Mouse (Mus musculus): ENCODE measurements around the gene Gm10153. TPM values are rescaled to one million over a fixed set of nuclear protein-coding genes. Genes with fewer than 3 reads are reported as not detected.
"Not testable (repeated sequence)": the region's sequence is repeated elsewhere in the genome, so short reads cannot be mapped to it uniquely, and the experiment has no call there.

Gm10153 gene
- not detected for total RNA-seq (2021)
- long read RNA-seq, experiment 1, result 0 reads
- long read RNA-seq, experiment 2, result 0 reads

DNA sequence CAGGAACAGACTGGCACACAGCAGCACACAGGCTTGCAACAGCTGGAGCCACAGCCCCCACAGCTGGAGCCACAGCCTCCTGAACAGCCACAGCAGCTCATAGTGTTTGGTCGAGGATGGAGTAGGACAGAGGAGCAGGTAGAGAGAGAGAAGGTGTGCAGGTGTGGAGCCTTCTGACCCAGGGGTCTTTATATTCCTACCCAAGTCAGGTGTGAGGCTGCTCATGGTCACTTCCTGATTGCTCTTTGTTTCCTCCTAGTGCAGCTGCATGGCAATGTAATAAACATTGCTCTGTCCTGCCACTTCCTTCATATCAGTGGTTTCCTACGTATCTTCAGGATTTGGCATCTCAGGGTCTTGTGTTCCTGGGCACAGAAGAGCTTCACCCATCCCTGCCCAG is at the start of gene Gm10153:
TSS of gene Gm10153 (minus strand) at position 101 of the 400 bp plus-strand sequence.
- no peak for DNase-seq (ENCODE audit: low spot score in 2 of 2)

DNA sequence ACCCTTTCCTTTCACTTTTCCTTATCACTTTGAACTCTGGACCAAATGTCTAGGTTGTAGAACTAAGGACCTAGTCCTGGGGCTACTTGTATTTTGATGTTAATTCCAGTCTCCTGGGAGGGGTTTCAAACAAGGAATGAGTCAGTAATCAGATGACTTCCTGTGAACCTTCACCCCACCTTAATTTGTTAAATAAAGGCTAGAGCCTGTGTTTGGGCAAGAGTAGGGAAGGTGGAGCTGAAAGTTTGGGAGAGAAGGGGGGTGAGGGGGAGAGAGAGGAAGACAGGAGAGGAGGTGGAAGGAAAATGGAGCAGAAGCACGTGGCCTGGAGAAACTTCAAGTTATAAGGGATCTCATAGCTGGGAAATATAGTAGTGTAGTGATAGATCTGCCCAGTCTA is 41.4 kb upstream of the Gm10153 start:
- DNase-seq (ENCODE audit: low spot score in 2 of 2), result no peak

DNA sequence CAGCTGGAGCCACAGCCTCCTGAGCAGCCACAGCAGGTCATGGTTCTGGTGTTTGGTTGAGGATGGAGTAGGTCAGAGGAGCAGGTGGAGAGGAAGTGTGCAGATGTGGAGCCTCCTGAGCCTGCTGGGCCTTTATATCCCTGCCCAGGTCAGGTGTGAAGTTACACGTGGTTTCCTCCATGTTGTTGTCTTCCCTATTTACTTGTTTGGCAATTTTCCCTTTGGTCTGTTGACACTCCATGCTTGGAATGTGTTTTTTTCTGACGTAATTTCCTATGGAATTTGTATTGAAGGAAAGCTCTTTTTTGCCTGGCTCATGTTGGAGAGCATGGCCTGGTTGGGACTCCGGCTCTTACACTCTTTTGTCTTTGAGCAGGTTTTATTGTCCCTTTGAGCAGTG is 39.7 kb upstream of the Gm10153 start, which contains the start of gene Krtap5-5:
TSS of gene Krtap5-5 (minus strand) at position 101 of the 400 bp plus-strand sequence.
- not testable (repeated sequence) for DNase-seq (ENCODE audit: low spot score in 2 of 2)

DNA sequence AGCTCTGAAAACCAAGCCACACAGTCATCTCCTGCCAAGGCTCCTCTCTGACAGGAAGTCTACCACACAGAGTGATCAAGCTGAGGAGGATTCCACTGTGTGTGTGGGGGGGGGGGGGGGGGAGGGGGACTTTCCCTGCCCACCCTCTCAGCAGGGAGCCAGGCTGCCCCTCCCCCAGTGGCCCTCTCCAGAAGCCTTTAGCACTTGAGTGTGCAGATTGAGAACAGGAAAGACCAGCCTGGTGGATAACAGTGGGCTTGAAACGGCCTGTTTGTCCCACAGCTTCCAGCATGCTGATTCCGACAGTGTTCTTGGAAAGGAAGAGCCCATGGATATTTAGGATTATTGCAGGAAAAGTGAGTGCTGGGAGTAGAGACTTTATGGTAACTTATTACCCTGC is 34.3 kb upstream of the Gm10153 start:
- DNase-seq (ENCODE audit: low spot score in 2 of 2), result no peak

DNA sequence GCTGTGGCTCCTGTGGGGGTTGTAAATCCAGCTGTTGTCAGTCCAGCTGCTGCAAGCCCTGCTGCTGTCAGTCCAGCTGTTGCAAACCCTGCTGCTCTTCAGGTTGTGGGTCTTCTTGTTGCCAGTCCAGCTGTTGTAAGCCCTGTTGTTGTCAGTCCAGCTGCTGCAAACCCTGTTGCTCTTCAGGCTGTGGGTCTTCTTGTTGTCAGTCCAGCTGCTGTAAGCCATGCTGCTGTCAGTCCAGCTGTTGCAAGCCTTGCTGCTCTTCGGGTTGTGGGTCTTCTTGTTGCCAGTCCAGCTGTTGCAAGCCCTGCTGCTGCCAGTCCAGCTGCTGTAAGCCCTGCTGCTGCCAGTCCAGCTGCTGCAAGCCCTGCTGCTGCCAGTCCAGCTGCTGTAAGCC is 21.9 kb upstream of the Gm10153 start:
- not testable (repeated sequence) for DNase-seq (ENCODE audit: low spot score in 2 of 2)

DNA sequence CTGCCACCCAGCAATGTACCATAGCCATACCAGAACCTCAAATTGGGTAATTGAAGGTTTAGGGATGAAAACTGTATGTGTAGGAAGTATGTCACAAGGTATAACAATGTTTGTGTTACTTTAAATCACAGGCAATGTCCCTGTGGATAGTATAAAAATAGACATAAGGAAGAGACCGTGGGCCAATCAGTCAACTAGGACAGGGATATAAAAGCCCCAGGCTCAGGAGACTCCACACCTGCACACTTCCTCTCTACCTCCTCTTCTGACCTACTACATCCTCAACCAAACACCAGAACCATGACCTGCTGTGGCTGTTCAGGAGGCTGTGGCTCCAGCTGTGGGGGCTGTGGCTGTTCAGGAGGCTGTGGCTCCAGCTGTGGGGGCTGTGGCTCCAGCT is 21.4 kb upstream of the Gm10153 start, which contains the start of gene Gm7579:
TSS of gene Gm7579 (plus strand) at position 301 of the 400 bp plus-strand sequence.
- no peak for DNase-seq (ENCODE audit: low spot score in 2 of 2)

DNA sequence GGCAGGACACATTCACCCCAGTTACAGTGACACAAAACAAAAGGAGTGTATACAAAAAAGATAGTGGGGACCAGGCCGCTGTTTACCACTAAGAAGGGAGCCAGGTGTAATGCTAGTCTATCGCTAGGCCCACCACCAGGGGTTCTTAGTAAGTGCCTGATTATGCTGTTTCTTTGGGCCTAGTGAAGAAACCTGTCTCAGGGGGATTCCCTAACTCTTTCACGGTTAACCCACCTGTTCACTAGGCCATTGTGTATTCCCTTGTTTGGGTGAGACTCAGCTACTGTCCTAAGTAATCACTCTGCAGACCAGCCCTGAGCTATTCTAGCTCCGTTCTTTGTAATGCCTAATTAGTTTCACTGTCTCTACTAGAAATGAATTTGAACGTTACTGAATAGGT is 16.7 kb upstream of the Gm10153 start:
- not testable (repeated sequence) for DNase-seq (ENCODE audit: low spot score in 2 of 2)

DNA sequence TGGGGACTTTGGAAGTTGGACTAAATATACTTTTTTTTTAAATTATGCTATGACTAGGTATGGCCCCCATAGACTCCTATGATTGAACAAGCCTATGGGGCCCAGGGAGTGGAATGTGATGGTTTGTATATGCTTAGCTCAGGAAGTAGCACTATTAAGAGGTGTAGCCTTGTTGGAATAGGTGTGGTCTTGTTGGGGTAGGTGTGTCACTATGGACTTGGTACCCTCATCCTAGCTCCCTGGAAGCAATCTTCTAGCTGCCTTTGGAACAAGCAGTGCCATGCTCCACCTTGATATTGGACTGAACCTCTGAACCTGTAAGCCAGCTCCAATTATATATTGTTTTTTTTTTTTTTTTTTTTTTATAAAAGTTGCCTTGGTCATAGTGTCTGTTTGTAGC is 15.3 kb upstream of the Gm10153 start:
- no peak for DNase-seq (ENCODE audit: low spot score in 2 of 2)

DNA sequence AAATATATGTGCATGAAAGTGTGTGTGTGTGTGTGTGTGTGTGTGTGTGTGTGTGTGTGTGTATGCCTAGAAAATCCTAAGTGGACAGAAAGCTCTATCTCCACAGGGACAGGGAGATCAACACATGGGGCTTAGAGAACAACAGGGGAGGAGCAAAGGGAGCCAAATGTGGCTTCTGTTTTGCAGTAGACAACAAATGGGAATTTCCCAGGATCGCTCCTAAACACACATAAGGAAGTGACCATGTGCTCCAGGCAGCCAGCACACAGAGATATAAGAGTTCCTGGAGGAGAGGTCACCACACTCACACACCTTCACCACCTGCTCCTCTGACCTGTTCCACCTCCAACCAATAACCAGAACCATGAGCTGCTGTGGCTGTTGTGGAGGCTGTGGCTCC is 10.9 kb upstream of the Gm10153 start, which contains the start of gene Krtap5-3:
TSS of gene Krtap5-3 (plus strand) at position 301 of the 400 bp plus-strand sequence.
- DNase-seq (ENCODE audit: low spot score in 2 of 2), result no peak

DNA sequence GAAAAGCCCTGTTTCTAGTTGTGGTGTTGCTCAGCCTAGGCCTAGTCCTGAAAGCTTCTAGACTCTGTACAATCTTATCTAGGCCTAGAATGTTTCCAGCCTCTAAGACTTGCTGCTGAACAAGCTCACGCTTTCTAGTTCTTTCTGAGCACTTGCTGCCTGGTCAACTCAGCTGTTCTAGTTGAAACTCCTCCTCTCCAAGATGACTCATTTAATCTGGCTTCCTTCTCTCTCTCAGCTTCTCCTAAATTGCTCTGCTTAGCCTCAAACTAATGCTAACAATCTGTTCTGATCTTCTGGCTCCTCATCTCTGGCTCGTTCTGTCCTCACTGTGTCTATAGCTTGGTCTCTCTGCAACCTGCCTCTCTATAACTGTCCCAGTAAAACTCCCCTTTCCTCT is 8.6 kb upstream of the Gm10153 start:
- no peak for DNase-seq (ENCODE audit: low spot score in 2 of 2)

DNA sequence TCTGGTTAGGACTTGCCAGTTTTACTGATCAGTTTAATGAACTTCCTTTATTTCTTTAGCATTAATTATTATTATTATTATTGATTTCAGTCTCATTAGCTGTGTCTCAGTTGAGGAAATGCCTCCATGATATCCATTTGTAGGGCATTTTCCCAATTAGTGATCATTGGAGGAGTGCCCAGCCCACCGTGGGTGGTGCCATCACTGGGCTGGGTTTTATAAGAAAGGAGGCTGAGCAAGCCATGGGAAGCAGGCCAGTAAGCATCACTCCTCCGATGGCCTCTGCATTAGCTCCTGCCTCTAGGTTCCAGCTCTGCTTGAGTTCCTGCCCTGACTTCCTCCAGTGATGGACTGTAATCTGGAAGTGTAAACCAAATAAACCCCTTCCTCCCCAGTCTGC is 2.0 kb downstream of the Gm10153 start:
- DNase-seq (ENCODE audit: low spot score in 2 of 2), result no peak

DNA sequence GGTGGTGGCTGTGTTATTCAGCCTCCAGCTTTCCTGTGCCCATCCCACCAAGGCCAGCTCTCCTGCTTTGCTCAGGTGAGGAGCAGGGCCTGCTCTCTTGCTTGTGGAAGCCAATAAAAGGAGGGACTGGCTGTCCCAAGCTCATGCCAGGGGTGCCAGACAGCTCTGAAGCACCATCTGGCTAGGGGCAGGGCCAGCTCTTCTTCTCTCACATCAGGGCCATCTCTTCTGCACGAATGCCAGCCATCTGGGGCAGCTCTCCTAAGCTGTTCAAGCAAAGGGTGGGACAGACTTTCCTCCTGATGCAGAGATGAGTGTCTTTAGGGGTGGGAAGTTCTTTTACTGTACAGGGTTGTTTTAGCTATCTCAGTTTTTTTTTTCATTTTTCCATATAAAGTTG is 9.2 kb downstream of the Gm10153 start:
- no peak for DNase-seq (ENCODE audit: low spot score in 2 of 2)

DNA sequence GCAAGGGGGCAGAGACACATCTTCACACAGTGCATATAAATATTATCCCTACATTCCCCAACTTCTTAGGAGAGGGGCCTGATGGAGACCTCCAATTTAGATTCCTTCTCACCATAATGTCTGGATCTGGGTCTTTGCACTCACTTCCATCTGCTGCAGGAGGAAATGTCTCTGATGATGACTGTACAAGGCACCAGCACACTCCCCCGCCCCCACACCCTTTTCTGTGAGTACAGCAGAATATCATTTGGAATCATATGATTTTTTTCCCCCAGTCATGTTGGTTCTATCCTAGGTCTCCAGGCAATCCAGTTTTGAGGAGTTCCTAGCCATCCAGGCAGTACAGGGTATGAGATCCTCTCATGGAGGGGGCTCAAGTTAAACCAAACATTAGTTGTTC is 11.5 kb downstream of the Gm10153 start:
- no peak for DNase-seq (ENCODE audit: low spot score in 2 of 2)

DNA sequence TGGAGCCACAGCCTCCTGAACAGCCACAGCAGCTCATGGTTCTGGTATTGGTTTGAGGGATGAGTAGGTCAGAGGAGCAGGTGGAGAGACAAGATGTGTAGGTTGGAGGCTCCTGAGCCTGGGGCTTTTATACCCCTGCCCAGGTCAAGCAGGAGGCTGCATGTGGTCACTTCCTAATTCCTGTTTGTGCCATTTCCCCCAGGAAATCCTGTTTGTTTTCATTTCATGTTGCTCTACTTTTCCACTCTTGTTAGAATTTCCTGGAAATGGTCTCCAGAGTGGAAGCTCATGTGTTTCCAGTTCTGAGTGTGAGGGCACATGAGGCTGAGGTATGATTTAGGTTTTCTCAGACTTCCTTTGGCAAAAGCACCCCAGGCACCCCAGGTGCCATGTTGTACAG is 14.3 kb downstream of the Gm10153 start, which contains the start of gene Krtap5-2:
TSS of gene Krtap5-2 (minus strand) at position 101 of the 400 bp plus-strand sequence.
- DNase-seq (ENCODE audit: low spot score in 2 of 2), result not testable (repeated sequence)

DNA sequence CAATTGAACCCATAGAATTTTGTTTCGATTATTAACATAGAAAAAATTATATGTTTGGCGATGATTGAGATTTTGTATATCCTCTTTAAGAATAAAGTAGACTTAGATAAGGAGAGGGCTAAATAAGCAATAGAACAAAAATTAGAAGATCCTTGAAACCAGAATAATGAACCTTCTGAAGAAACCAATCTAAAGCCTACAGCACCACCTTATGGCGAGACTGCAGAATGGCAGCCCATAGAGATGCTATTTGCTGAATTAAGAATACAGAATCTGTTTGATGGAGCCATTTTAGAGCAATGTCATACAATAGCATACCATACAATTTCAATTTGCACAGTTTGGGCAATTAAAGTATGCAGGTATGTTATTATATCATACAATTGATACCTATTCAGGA is 20.4 kb downstream of the Gm10153 start:
- DNase-seq (ENCODE audit: low spot score in 2 of 2), result no peak

DNA sequence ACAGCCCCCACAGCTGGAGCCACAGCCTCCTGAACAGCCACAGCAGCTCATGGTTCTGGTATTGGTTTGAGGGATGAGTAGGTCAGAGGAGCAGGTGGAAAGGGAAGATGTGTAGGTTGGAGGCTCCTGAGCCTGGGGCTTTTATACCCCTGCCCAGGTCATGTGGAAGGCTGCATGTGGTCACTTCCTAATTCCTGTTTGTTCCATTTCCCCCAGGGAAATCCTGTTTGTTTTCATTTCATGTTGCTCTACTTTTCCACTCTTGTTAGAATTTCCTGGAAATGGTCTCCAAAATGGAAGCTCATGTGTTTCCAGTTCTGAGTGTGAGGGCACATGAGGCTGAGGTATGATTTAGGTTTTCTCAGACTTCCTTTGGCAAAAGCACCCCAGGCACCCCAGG is 24.6 kb downstream of the Gm10153 start, which contains the start of gene Gm4553:
TSS of gene Gm4553 (minus strand) at position 101 of the 400 bp plus-strand sequence.
- not testable (repeated sequence) for DNase-seq (ENCODE audit: low spot score in 2 of 2)

DNA sequence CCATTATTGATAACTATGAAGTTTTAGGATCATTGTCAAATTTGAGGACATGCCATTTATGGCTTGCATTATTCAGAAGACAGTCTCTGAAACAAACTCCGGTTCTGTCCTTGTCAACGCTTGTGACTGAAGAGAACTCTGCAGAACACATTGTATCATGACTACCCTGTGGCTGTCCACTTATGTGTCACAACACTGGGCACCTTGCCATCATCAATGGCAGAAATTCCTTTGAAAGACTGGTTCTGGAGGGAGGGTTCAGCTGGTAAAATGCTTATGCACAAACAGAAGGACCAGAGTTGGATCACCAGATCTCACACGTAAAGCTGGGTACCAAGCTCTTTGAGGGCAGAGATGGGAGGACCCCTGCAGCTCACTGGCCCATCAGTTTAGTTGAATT is 30.8 kb downstream of the Gm10153 start:
- DNase-seq (ENCODE audit: low spot score in 2 of 2), result no peak

DNA sequence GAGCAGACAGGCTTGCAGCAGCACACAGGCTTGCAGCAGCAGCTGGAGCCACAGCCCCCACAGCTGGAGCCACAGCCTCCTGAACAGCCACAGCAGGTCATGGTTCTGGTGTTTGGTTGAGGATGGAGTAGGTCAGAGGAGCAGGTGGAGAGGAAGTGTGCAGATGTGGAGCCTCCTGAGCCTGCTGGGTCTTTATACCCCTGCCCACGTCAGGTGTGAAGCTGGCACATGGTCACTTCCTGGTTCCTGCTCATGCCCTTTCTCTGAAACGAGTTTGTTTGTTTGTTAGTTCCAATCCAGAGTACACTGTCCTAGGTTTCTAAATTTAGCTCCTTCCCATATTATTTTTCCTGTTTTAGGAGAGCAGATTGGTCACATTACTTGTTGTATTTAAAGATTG is 33.2 kb downstream of the Gm10153 start, which contains the start of gene Gm29735:
TSS of gene Gm29735 (minus strand) at position 101 of the 400 bp plus-strand sequence.
- not testable (repeated sequence) for DNase-seq (ENCODE audit: low spot score in 2 of 2)

DNA sequence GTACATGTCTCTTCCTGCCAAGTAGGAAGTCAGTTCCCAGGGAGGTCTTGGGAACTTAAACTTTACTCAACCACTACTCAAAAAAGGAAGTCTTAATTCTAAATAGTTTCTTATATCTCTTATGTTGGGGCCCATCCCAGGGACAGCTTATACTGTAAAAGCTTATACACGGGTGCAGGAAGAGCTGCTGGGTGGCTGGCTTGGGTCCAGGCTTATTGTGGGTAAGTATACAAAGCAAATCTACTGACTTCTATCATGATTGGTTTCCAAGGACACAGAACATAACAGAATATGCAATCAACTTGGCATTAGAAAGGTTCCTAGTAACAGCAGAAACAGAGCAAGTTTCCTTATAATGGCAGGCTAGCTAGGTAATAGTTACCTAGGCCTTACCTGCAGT is 34.9 kb downstream of the Gm10153 start:
- no peak for DNase-seq (ENCODE audit: low spot score in 2 of 2)

DNA sequence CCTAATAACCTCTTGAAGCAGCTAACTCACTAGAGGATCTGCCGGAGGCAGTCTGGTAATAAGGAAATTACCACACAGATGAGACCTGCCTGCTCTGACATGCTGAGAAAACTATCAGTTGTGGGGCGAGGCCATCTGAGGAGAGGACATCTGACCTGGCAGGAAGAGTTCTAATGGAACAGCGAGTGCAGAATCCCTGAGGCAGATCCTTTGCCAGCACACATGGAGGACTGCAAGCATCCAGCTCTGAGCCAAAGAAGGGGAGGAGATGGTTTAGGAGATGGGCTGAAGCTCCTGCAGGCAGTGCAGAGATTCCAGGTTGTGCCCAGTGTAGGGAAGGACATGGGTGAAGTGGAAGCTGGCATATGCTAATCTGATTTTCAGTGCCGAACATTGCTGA is 38.0 kb downstream of the Gm10153 start:
- no peak for DNase-seq (ENCODE audit: low spot score in 2 of 2)

DNA sequence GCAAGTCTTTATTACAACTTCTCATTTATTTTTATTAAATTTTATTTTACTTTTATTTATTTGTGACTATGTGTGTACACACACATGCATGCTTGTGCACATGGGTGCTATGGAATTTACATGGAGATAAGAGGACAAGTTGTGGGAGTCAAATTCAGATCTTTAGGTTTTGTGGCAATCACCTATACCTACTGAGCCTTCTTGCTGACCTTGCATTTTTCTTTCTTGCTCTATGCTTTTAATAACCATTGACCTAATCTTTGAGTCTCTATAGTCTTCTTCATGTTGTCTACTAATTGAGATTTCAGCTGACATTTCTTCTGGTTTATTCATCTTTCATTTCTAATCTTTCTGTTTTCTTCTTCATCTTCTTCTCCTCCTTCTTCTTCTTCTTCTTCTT is 41.6 kb downstream of the Gm10153 start:
- DNase-seq (ENCODE audit: low spot score in 2 of 2), result no peak

DNA sequence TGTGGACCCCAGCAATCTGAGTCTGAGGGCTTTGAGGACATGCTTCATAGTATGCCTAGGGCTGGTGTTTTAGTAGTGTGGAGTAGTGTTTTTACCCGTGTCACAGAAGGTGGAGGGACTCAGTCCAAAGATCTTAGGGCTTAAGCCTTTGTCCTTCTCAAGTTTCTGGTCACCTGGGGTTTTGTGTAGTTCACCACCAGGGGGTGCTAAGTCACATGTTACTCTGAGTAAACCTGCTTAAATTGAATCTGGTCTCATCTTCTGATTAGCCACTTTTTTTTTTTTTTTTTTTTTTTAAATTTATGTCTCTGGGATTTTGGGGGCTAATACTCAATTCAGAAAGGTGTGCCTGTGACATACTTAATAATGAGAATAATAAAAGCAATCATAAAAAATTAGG is 44.2 kb downstream of the Gm10153 start:
- DNase-seq (ENCODE audit: low spot score in 2 of 2), result peak; percentile 34 to 46

DNA sequence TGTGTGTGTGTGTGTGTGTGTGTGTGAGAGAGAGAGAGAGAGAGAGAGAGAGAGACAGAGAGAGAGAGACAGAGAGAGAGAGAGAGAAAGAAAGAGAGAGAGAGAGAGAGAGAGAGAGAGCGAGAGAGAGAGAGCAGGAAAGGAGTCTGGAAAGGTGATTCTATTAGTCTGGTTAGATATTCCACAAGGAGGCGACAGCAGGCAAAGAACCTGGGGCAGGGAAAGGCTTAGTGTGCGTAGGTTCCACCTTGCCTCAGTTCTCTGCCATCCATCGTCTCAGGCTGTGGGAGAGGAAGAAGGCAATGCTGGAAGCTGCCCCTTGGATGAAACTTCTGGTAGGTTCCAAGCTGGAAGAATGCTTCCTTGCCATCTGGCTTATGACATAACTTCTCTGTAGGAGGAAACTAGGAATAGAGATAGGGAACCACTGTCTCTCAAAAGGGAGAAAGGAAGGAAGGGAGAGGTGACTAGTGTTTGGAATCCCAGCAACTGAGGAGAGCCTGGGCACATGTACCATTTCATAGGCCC is 44.7 kb downstream of the Gm10153 start:
- peak; percentile 11 to 13 for DNase-seq (ENCODE audit: low spot score in 2 of 2)

All from left cerebral cortex, adult 18-20 months (tissue).